Mouse (Mus musculus) forebrain, embryonic 11.5 days (tissue): Measurements from ENCODE around the gene Gm10134. TPM values are rescaled to one million over a fixed set of nuclear protein-coding genes. Genes with fewer than 3 reads are reported as not detected.
"Not testable (repeated sequence)": the region's sequence is repeated elsewhere in the genome, so short reads cannot be mapped to it uniquely, and the experiment has no call there.

Experiments
- ATAC-seq: fragments of 200-750 bp; cut with Nextera tagmentation; replicated peaks from 2 replicates; pipeline ENCODE4 v1.8.0; 2017; ENCODE audit warnings: moderate TSS enrichment; ENCODE audit not compliant: low FRiP score
- DNase-seq: peaks from one replicate; pipeline ENCODE4 v3.0.0-alpha.2; 2017; ENCODE audit warnings: low spot score
- H3K27ac ChIP-seq: fragments of 300-500 bp; sonication (generic); 2 replicates; pipeline ENCODE4 v1.5.1; 2014; ENCODE audit warnings: low read depth, low read length
- H3K27me3 ChIP-seq: fragments of 300-500 bp; sonication (generic); 2 replicates; pipeline ENCODE4 v1.6.1; 2014; ENCODE audit warnings: mild to moderate bottlenecking, low read length, mixed read lengths; ENCODE audit not compliant: control insufficient read depth, insufficient read depth
- H3K36me3 ChIP-seq: fragments of 300-500 bp; sonication (generic); 2 replicates; pipeline ENCODE4 v1.6.1; 2014; ENCODE audit warnings: mild to moderate bottlenecking, low read length, moderate library complexity, mixed read lengths; ENCODE audit not compliant: control insufficient read depth, insufficient read depth
- H3K4me1 ChIP-seq: fragments of 300-500 bp; sonication (generic); replicated peaks from 2 replicates; pipeline ENCODE4 v1.6.1; 2014; ENCODE audit warnings: low read length, mixed read lengths; ENCODE audit not compliant: control insufficient read depth, insufficient read depth
- H3K4me2 ChIP-seq: fragments of 300-500 bp; sonication (generic); 2 replicates; pipeline ENCODE4 v1.6.1; 2014; ENCODE audit warnings: low read depth, mild to moderate bottlenecking, low read length, moderate library complexity, mixed read lengths; ENCODE audit not compliant: severe bottlenecking
- H3K4me3 ChIP-seq: fragments of 300-500 bp; sonication (generic); 2 replicates; pipeline ENCODE4 v1.5.1; 2014; ENCODE audit warnings: low read depth, low read length
- H3K9ac ChIP-seq: fragments of 300-500 bp; sonication (generic); 2 replicates; pipeline ENCODE4 v1.6.1; 2014; ENCODE audit warnings: low read length
- H3K9me3 ChIP-seq: fragments of 300-500 bp; sonication (generic); 2 replicates; pipeline ENCODE4 v1.6.1; 2016; ENCODE audit warnings: low read length, mixed read lengths; ENCODE audit not compliant: control insufficient read depth
- WGBS: fragments of 180-500 bp; shearing (Covaris S2); extraction: QIAGEN DNeasy Blood & Tissue Kit; methylation state at CpG from one replicate; pipeline ENCODE4 v1.1.7; 2014; 5-methylcytosine and 5-hydroxymethylcytosine counted together
- polyA plus RNA-seq: library from polyadenylated mRNA; unstranded; fragments of >200 nt; fragmentation: Nextera tagmentation; extraction: Ambion mirVana; gene quantifications from 2 replicates; pipeline ENCODE4 v1.2.1, GENCODE M21; 2014

Gene Gm10134
- polyA plus RNA-seq, 1 experiment from 2014 or later, result not detected

- Histone ChIP-seq H3K36me3 (no peaks in the 10 kb centered on the region), H3K27me3 (no peaks in the 10 kb centered on the region), H3K9me3 (no peaks in the 10 kb centered on the region), H3K4me3 (no peak within 1 kb of the TSS), H3K4me1 (no peaks in the 10 kb centered on the region), H3K4me2 (no peak within 1 kb of the TSS), H3K9ac (no peak within 1 kb of the TSS), H3K27ac (no peak within 1 kb of the TSS)
- DNase-seq, result peak; percentile 41
- 73% methylated on average over 5 of the region's 5 CpGs for WGBS
- ATAC-seq, result no peak
These were observed 9.2 kb upstream of the Gm10134 start, which contains the start of gene Gbgt1 for GRCm38 (mm10) chr2:28496671-28497070. TSS of gene Gbgt1 (plus strand) at chr2:28496891.

- H3K4me1 ChIP-seq, result no peaks in the 10 kb centered on the region
- no peaks in the 10 kb centered on the region for H3K27me3 ChIP-seq
- H3K27ac ChIP-seq, result no peak overlapping the region
- no peaks in the 10 kb centered on the region for H3K9me3 ChIP-seq
- H3K4me2 ChIP-seq, result no peak overlapping the region
- no peak overlapping the region for H3K9ac ChIP-seq
- DNase-seq (no peak), ATAC-seq (no peak)
- H3K36me3 ChIP-seq, result no peaks in the 10 kb centered on the region
- no peak overlapping the region for H3K4me3 ChIP-seq
- WGBS, result 90% methylated on average over 5 of the region's 5 CpGs
These were observed 8.3 kb upstream of the Gm10134 start for GRCm38 (mm10) chr2:28497561-28497960.

- Histone ChIP-seq H3K4me3 (no peak overlapping the region), H3K27ac (no peak overlapping the region), H3K36me3 (no peaks in the 10 kb centered on the region), H3K4me2 (no peak overlapping the region), H3K9me3 (no peaks in the 10 kb centered on the region), H3K27me3 (no peaks in the 10 kb centered on the region), H3K4me1 (no peaks in the 10 kb centered on the region), H3K9ac (no peak overlapping the region)
- DNase-seq (peak; percentile 20), ATAC-seq (no peak)
- WGBS, result 88% methylated on average over 4 of the region's 4 CpGs
These were observed 7.5 kb upstream of the Gm10134 start for GRCm38 (mm10) chr2:28498431-28498830.

- no peaks in the 10 kb centered on the region for H3K4me1 ChIP-seq
- no peak overlapping the region for H3K27ac ChIP-seq
- no peak overlapping the region for H3K4me3 ChIP-seq
- no peaks in the 10 kb centered on the region for H3K27me3 ChIP-seq
- H3K9ac ChIP-seq, result no peak overlapping the region
- H3K4me2 ChIP-seq, result no peak overlapping the region
- 85% methylated on average over 10 of the region's 10 CpGs for WGBS
- no peaks in the 10 kb centered on the region for H3K9me3 ChIP-seq
- H3K36me3 ChIP-seq, result no peaks in the 10 kb centered on the region
- DNase-seq (no peak), ATAC-seq (no peak)
These were observed 2.9 kb upstream of the Gm10134 start for GRCm38 (mm10) chr2:28502987-28503386.

- H3K4me2 ChIP-seq, result no peak overlapping the region
- ATAC-seq (no peak), DNase-seq (no peak)
- H3K36me3 ChIP-seq, result no peaks in the 10 kb centered on the region
- H3K27ac ChIP-seq, result no peak overlapping the region
- no peak overlapping the region for H3K9ac ChIP-seq
- no peak overlapping the region for H3K4me3 ChIP-seq
- H3K4me1 ChIP-seq, result no peaks in the 10 kb centered on the region
- H3K9me3 ChIP-seq, result no peaks in the 10 kb centered on the region
- no peaks in the 10 kb centered on the region for H3K27me3 ChIP-seq
- 89% methylated on average over 13 of the region's 13 CpGs for WGBS
These were observed 1.2 kb upstream of the Gm10134 start for GRCm38 (mm10) chr2:28504676-28505075.

- Histone ChIP-seq H3K9me3 (no peaks in the 10 kb centered on the region), H3K36me3 (no peaks in the 10 kb centered on the region), H3K4me3 (no peak overlapping the region), H3K27ac (no peak overlapping the region), H3K9ac (no peak overlapping the region), H3K4me1 (no peaks in the 10 kb centered on the region), H3K27me3 (no peaks in the 10 kb centered on the region), H3K4me2 (no peak overlapping the region)
- ATAC-seq (no peak), DNase-seq (no peak)
- 85% methylated on average over 6 of the region's 6 CpGs for WGBS
These were observed 396 bp downstream of the Gm10134 start for GRCm38 (mm10) chr2:28506291-28506690.

- not testable (repeated sequence) for H3K4me1 ChIP-seq, H3K27me3 ChIP-seq, ATAC-seq, H3K4me3 ChIP-seq, H3K36me3 ChIP-seq, H3K4me2 ChIP-seq, H3K27ac ChIP-seq, H3K9me3 ChIP-seq, H3K9ac ChIP-seq, DNase-seq
- WGBS, result 51% methylated on average over 5 of the region's 5 CpGs
These were observed 5.7 kb downstream of the Gm10134 start for GRCm38 (mm10) chr2:28511600-28511999.

- H3K4me1 ChIP-seq, result no peaks in the 10 kb centered on the region; the same call in 1 of the 2 replicates
- no peaks in the 10 kb centered on the region for H3K9me3 ChIP-seq
- DNase-seq (peak; percentile 85), ATAC-seq (peak; percentile 58)
- H3K27ac ChIP-seq, result peak within 1 kb of the TSS; percentile 53
- peak within 1 kb of the TSS; percentile 95 for H3K9ac ChIP-seq
- WGBS, result 0% methylated on average over 70 of the region's 71 CpGs
- H3K36me3 ChIP-seq, result no peaks in the 10 kb centered on the region
- no peaks in the 10 kb centered on the region for H3K27me3 ChIP-seq
- H3K4me3 ChIP-seq, result peak within 1 kb of the TSS; percentile 75
- H3K4me2 ChIP-seq, result peak within 1 kb of the TSS; percentile 97
These were observed 7.0 kb downstream of the Gm10134 start, which contains the start of gene Ralgds for GRCm38 (mm10) chr2:28512798-28513401. TSS of gene Ralgds (plus strand) at chr2:28513125.
